Mouse (Mus musculus) gastrocnemius, postnatal 25 days (tissue): ENCODE results near the gene Tm4sf4. TPM values are rescaled to one million over a fixed set of nuclear protein-coding genes. Genes with fewer than 3 reads are reported as not detected.
A peak's percentile ranks its signal among the peaks of the same experiment; 100 is the strongest.

Experiments
- DNase-seq: peaks from one replicate; pipeline ENCODE4 v3.0.0; 2022
- total RNA-seq, 2 experiments: library from RNA; stranded (reverse); gene quantifications; 1 replicate in 1 of 2; 2 replicates in 1 of 2; pipeline ENCODE4 v1.2.3; 2021

Tm4sf4 gene
- total RNA-seq, 2 experiments from 2014 or later, result not detected

- no peak for DNase-seq
Observed at GRCm38 (mm10) chr3:57474421-57474820, 49.3 kb downstream of the Tm4sf4 start.

- DNase-seq, result no peak
Observed at GRCm38 (mm10) chr3:57480640-57481039, 55.5 kb downstream of the Tm4sf4 start.

- DNase-seq, result no peak
Observed at GRCm38 (mm10) chr3:57481981-57482380, 56.9 kb downstream of the Tm4sf4 start.

GRCm38 (mm10) chr3:57486068-57486467 lies 61.0 kb downstream of the Tm4sf4 start:
- no peak for DNase-seq

- peak; percentile 23 for DNase-seq
Observed at GRCm38 (mm10) chr3:57487455-57488153, 62.5 kb downstream of the Tm4sf4 start.

Other genes with a start within 250 kb of the Tm4sf4 start
- 10 to 100 TPM; 20.5 to 22.9 TPM for gene Tm4sf1, start 123.3 kb upstream of the Tm4sf4 start, total RNA-seq
- 10 to 100 TPM; 28.3 to 33.1 TPM for gene Wwtr1, start 150.6 kb downstream of the Tm4sf4 start, total RNA-seq
- 10 to 100 TPM; 11.1 to 11.3 TPM for gene Commd2, start 226.4 kb downstream of the Tm4sf4 start, total RNA-seq